Mouse (Mus musculus) kidney, adult 2 months (tissue): ENCODE measurements around the gene Ypel3.

ENCODE experiments used
- CTCF ChIP-seq: fragments of 200-500 bp; conservative IDR thresholded peaks from 2 replicates; pipeline ENCODE4 v1.5.1; 2011; ENCODE audit warnings: low read depth, mild to moderate bottlenecking, control low read depth, low read length, moderate library complexity, mixed read lengths; ENCODE audit not compliant: insufficient read depth, insufficient read length
- POLR2A ChIP-seq: fragments of 200-500 bp; IDR thresholded peaks from one replicate; pipeline ENCODE4 v1.6.1; 2011; ENCODE audit warnings: low read depth, low read length, control low read depth

DNA sequence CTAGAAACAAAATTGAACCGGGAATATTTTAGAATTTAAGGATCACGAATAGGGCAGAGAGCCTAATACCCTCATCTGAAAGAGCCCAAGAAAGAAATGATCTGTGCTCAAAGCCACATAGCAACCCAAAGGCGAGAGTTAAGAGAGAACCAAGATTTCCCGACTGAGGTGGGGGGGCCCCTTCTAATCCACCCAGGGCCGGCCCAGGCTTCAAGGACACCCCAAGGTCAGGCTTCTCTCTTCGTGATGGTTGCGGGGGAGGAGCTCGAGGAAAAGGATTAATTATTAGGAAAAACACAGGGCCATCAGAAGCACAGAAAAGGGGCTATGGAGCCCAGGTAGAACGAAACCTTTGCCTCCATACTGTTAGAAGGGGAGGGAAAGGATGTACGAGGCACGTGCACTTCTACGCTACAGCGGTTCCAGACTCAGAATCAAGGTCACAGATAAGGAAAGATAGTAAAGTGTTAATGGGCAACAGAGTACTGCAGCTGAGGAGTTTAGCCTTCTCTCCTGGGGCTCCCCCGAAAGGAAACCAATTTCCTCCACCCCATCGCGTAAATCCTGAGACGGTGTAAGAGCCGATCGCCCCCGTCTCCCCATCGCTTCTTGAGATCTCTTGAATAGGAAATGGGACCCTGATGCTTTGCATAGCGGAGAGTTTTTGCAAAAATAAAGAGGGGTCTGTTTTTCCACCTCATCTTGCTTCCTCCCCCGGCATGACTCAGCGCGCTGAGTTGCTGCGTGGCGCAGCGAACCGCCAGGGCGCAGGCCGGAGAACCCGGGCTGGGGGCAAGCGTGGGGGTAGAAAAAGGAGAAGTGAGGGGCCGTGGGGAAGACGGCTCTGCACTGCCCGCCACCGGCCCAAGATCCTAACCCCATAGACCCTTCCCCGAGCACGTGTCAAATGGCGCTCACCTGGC is 21.6 kb downstream of the Ypel3 start:
- no peak for TF ChIP-seq CTCF
- no peak for TF ChIP-seq POLR2A
